Comparison of ENCODE assay signal across 18 mouse cellular contexts in genomic region chr11:76093610-76094009, GRCm38 (mm10).
DNase-seq lines count a peak whose midpoint lies in the region; ATAC-seq and TF ChIP-seq lines count a peak whose summit lies in the region.
"Had no signal": no experiment of that assay in that cellular context is flagged by ENCODE, and none has a peak within 500 bp of the region (broad histone marks: within the 10 kb centered on the region; RNA-seq: fewer than 3 reads in every experiment).

No protein-coding gene starts in this region.

- no peak overlapping the region for H3K27ac ChIP-seq in intestine, postnatal 0 days (ENCODE audit: low read depth, low read length)
- H3K27ac ChIP-seq in intestine, embryonic 15.5 days, result no peak overlapping the region
- H3K27ac ChIP-seq in midbrain, postnatal 0 days (ENCODE audit: low read depth, low read length), result no peak overlapping the region
- no peak overlapping the region for H3K27ac ChIP-seq in midbrain, embryonic 13.5 days
- H3K27ac ChIP-seq: forebrain, embryonic 12.5 days; hindbrain, embryonic 10.5 days; liver, embryonic 15.5 days had no signal

- TF ChIP-seq CTCF in intestine, postnatal 0 days (IDR thresholded peaks at IDR 0.05; ENCODE audit: low read depth), result peak; percentile 56
- TF ChIP-seq CTCF in midbrain, postnatal 0 days (IDR thresholded peaks at IDR 0.05), result peak; percentile 63

- no peaks in the 10 kb centered on the region for H3K27me3 ChIP-seq in intestine, postnatal 0 days (replicated peaks; ENCODE audit: control insufficient read depth, insufficient read depth, low read length)
- no peaks in the 10 kb centered on the region for H3K27me3 ChIP-seq in intestine, embryonic 15.5 days (replicated peaks)
- H3K27me3 ChIP-seq in midbrain, postnatal 0 days (ENCODE audit: insufficient read depth, low read length), result no peaks in the 10 kb centered on the region
- H3K27me3 ChIP-seq in midbrain, embryonic 13.5 days, result no peaks in the 10 kb centered on the region
- H3K27me3 ChIP-seq: forebrain, embryonic 12.5 days; liver, embryonic 15.5 days had no signal

- no peak for ATAC-seq in intestine, postnatal 0 days
- no peak for ATAC-seq in intestine, embryonic 15.5 days
- no peak for ATAC-seq in midbrain, postnatal 0 days (ENCODE audit: low FRiP score)
- no peak for ATAC-seq in midbrain, embryonic 13.5 days
- ATAC-seq: midbrain, embryonic 16.5 days had no signal

- 85% methylated on average over 8 of the region's 8 CpGs for WGBS in intestine, postnatal 0 days
- WGBS in intestine, embryonic 15.5 days, result 86% methylated on average over 8 of the region's 8 CpGs
- WGBS in midbrain, postnatal 0 days, result 91% methylated on average over 8 of the region's 8 CpGs
- WGBS in midbrain, embryonic 13.5 days, result 90% methylated on average over 8 of the region's 8 CpGs

- peak; percentile 29 for DNase-seq in midbrain, postnatal 0 days (ENCODE audit: low spot score)
- DNase-seq in ZHBTc4 (ENCODE audit: low read depth, low spot score), result peak; percentile 16
- DNase-seq in cerebellum, postnatal 36 days, result no peak
- DNase-seq in ovary, adult 18-20 months (ENCODE audit: low spot score), result no peak
- DNase-seq: adrenal gland, adult 8-10 months; cerebellum, postnatal 10 days; gastrocnemius, postnatal 14 days; kidney, adult 9 months; retina, postnatal 1 day; right cerebral cortex, postnatal 4 days had no signal

- H3K9me3 ChIP-seq in intestine, postnatal 0 days (ENCODE audit: control insufficient read depth), result no peaks in the 10 kb centered on the region
- no peaks in the 10 kb centered on the region for H3K9me3 ChIP-seq in intestine, embryonic 15.5 days
- no peaks in the 10 kb centered on the region for H3K9me3 ChIP-seq in midbrain, postnatal 0 days (ENCODE audit: low read length)
- no peaks in the 10 kb centered on the region for H3K9me3 ChIP-seq in midbrain, embryonic 13.5 days
- H3K9me3 ChIP-seq: forebrain, embryonic 12.5 days; G1E; hindbrain, embryonic 10.5 days; liver, embryonic 15.5 days had no signal

- H3K4me3 ChIP-seq in intestine, postnatal 0 days (ENCODE audit: low read depth, low read length), result no peak overlapping the region
- H3K4me3 ChIP-seq in intestine, embryonic 15.5 days (replicated peaks), result no peak overlapping the region
- H3K4me3 ChIP-seq in midbrain, postnatal 0 days (ENCODE audit: low read depth, low read length), result no peak overlapping the region
- H3K4me3 ChIP-seq in midbrain, embryonic 13.5 days (replicated peaks), result no peak overlapping the region
- H3K4me3 ChIP-seq: forebrain, embryonic 12.5 days; hindbrain, embryonic 10.5 days; liver, embryonic 15.5 days had no signal

- H3K4me1 ChIP-seq in intestine, postnatal 0 days (replicated peaks; ENCODE audit: control insufficient read depth, insufficient read depth, low read length), result no peaks in the 10 kb centered on the region
- peaks cover 6% of the 10 kb centered on the region; the same call in 1 of the 2 replicates for H3K4me1 ChIP-seq in intestine, embryonic 15.5 days (replicated peaks)
- no peaks in the 10 kb centered on the region for H3K4me1 ChIP-seq in midbrain, postnatal 0 days (ENCODE audit: insufficient read depth, low read length)
- no peaks in the 10 kb centered on the region for H3K4me1 ChIP-seq in midbrain, embryonic 13.5 days (replicated peaks)
- H3K4me1 ChIP-seq: forebrain, embryonic 12.5 days; hindbrain, embryonic 10.5 days; liver, embryonic 15.5 days had no signal

- H3K4me2 ChIP-seq in intestine, postnatal 0 days (replicated peaks; ENCODE audit: low read depth), result no peak overlapping the region
- no peak overlapping the region for H3K4me2 ChIP-seq in intestine, embryonic 15.5 days (replicated peaks)
- no peak overlapping the region for H3K4me2 ChIP-seq in midbrain, postnatal 0 days (ENCODE audit: low read depth, low read length, poor library complexity, severe bottlenecking)
- H3K4me2 ChIP-seq in midbrain, embryonic 13.5 days (replicated peaks), result no peak overlapping the region
- H3K4me2 ChIP-seq: forebrain, embryonic 12.5 days; liver, embryonic 15.5 days had no signal

- H3K9ac ChIP-seq in intestine, postnatal 0 days (ENCODE audit: low read depth, low read length), result no peak overlapping the region
- H3K9ac ChIP-seq in intestine, embryonic 15.5 days, result no peak overlapping the region
- H3K9ac ChIP-seq in midbrain, postnatal 0 days (replicated peaks; ENCODE audit: low read length, poor library complexity, severe bottlenecking), result no peak overlapping the region
- no peak overlapping the region for H3K9ac ChIP-seq in midbrain, embryonic 13.5 days (replicated peaks)
- H3K9ac ChIP-seq: forebrain, embryonic 12.5 days; liver, embryonic 15.5 days had no signal

- H3K36me3 ChIP-seq in intestine, postnatal 0 days (ENCODE audit: control insufficient read depth, insufficient read depth), result peaks cover 32% of the 10 kb centered on the region
- H3K36me3 ChIP-seq in intestine, embryonic 15.5 days, result no peaks in the 10 kb centered on the region
- peaks cover 9% of the 10 kb centered on the region; the same call in 1 of the 2 replicates for H3K36me3 ChIP-seq in midbrain, postnatal 0 days (ENCODE audit: insufficient read depth, low read length)
- H3K36me3 ChIP-seq in midbrain, embryonic 13.5 days, result peaks cover 37% of the 10 kb centered on the region

Comparison
In these comparisons a context has a peak if more than half of its experiments do, and no peak if none do; other contexts are left out.
1. DNase-seq: peak in midbrain, postnatal 0 days (single experiment) and ZHBTc4 (single experiment); none in cerebellum, postnatal 36 days (0 of 2) and ovary, adult 18-20 months (single experiment).